Mouse (Mus musculus): Measurements from ENCODE around the gene Akr1a1. TPM values are rescaled to one million over a fixed set of nuclear protein-coding genes. Genes with fewer than 3 reads are reported as not detected.
"Not testable (repeated sequence)": the region's sequence is repeated elsewhere in the genome, so short reads cannot be mapped to it uniquely, and the experiment has no call there.

Gene Akr1a1
- 100 to 1,000 TPM; 822 to 909 TPM for total RNA-seq (2021)
- long read RNA-seq, experiment 1, transcript Akr1a1-201 (9 exons, 1,420 nt), result major isoform, 276 of 289 reads
- long read RNA-seq, experiment 1, partial matches to known transcripts, result 6 of 289 reads
- long read RNA-seq, experiment 1, other reads (novel, unspliced or antisense), result 6 of 289 reads
- long read RNA-seq, experiment 2, transcript Akr1a1-201 (9 exons, 1,420 nt), result major isoform, 935 of 990 reads
- long read RNA-seq, experiment 2, partial matches to known transcripts, result 42 of 990 reads
- long read RNA-seq, experiment 2, other reads (novel, unspliced or antisense), result 11 of 990 reads

DNA sequence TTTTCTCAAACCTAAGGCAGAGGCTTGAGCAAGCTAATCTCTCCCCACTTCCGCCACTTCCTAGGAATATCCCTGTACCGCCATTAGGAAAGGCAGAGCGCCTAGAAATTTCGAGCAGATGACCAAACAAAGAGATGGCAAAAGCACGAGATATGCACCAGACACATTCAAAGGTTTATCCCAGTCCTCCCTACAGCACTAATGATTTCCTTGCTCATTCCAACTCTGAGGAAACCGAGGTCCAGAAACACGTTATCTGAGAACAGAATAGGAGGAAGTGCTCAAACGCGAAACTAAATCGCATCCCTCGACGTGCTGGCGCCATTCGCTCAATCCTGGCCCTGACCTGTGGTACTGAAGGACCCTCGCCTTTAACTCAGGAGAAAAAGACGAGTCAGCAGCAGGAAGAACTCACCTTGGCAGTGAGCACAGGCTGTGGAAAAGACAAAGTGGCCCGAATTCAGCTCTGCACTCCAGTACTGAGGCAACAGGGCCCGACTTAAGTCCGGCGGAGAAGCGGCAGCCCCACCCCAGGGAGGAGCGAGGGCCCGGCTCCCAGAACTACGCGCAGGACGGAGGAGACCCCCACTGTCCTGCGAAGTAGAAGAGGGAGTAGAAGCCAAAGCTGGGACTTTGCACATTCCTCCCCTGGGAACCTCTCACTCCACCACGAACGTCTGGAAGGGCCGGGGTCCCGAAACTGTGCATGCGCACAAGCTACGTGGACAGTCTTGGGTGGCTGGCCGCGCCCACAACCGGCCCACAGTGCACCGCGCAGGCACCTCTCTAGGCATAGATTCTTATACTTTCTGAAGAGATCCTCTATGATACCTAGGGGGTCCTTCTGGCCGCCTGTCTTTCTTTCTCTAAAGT is at the start of gene Akr1a1:
Akr1a1 (minus strand) TSS at position 757 of the 873 bp plus-strand sequence.
- DNase-seq (ENCODE audit: low spot score in 2 of 2), result peak; percentile 83 to 90

GRCm38 (mm10) chr4:116700964-116701363 is 49.5 kb upstream of the Akr1a1 start:
- DNase-seq (ENCODE audit: low spot score in 2 of 2), result no peak

DNA sequence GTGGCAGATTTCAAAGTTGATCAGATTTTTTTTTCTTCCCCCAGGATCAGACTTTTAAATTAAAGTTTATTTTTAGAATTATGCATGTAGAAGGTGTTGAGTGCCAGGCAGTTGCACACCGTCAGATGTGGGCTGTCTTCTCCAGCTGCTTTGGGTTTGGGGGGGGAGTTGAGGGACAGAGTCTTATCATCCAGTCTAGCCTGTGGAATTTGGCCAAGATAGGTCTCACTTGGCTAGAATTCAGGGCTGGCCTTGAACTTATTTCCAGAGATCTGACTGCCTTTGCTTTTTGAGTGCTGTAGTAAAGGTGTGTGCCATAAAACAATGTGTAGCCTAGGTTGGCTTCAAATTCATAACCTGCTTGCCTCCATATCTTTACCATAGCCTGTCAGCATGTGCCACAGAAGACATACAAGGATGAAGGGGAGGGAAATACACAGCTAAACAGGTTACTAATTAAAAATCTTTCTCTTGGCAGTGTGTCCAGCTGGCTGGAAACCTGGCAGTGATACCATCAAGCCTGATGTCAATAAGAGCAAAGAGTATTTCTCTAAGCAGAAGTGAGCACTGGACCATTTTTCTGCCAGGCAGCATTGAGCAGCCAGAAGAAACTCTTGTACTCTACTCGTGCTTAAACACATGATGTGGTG is 47.3 kb upstream of the Akr1a1 start:
- DNase-seq (ENCODE audit: low spot score in 2 of 2), result peak in 1 of 2 experiments; percentile 28

DNA sequence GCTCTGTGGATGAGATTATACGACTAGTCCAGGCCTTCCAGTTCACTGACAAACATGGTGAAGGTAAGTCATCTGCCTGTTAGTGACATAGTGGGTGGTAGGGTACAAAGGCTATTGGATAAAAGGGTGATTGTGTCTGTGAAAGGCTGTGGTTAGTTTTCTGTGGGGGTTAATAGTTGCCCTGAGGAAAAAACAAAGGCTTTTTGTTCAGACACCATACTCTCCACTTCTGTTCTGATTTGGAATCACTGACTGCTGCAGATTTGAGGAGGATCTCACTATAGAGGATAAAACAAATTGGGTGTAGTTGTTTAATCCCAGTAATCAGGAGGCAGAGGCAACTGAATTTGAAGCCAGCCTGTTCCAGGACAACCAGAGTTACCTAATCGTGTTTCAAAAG is 42.3 kb upstream of the Akr1a1 start:
- no peak for DNase-seq (ENCODE audit: low spot score in 2 of 2)

DNA sequence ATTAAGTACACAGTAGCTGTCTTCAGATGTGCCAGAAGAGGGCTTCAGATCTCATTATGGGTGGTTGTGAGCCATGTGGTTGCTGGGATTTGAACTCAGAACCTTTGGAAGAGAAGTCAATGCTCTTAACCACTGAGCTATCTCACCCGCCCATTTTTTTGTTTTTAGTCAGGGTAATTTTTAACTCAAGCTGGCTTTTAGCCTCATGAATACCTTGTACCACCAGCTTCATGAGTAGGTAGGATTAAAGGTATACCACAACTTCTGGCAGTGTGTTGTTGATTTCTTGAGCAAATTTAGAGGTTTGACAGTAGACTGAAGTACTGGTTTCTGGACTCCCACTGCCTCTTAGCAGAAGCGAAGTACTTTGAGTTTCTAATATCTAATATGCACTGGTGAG is 40.7 kb upstream of the Akr1a1 start:
- DNase-seq (ENCODE audit: low spot score in 2 of 2), result no peak

DNA sequence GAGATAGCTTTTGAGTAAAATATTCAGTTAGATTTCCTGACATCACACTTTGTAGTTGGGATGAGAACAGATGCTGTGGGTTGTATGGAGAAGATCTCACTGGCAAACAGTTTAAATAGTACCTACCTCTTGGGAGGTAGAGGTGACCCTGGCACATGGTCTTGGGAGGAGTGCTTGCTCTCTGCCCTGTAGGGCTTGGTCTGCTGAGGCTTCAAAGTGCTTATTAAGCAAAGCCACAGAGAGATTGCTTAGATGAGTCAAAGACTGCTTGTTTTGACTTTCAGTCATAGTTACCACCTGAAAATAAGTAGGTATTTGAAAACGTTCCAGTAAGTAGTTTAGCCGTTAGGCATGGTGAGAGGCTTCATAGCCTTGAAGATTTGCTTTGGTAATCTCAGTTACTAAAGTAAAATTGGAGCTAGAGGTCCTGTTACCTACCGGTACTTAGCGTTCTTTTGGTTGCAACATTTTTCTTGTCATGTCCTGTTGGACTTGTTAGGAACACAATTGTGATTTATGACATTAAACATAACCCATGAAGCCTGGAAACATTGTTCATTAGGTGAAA is 37.9 kb upstream of the Akr1a1 start:
- no peak for DNase-seq (ENCODE audit: low spot score in 2 of 2)

DNA sequence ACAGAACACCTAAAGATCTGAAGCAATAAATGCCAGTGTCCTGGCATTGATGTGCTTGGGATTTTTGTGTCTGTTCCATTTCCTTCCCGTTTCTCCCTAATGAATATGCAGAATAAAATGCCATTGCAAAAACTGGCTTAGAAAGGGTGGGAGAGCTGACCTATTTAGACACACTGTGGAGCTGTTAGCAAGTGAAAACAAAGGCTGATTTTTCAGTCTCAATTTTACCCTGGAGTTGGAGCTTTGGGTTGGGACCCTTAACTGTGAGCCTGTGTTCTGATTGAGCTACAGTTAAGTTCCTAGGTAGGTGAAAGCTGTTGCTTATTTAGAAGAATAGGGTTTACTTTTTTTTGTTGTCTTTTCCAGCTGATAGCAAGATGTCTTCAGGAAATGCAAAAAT is 35.6 kb upstream of the Akr1a1 start:
- no peak for DNase-seq (ENCODE audit: low spot score in 2 of 2)

DNA sequence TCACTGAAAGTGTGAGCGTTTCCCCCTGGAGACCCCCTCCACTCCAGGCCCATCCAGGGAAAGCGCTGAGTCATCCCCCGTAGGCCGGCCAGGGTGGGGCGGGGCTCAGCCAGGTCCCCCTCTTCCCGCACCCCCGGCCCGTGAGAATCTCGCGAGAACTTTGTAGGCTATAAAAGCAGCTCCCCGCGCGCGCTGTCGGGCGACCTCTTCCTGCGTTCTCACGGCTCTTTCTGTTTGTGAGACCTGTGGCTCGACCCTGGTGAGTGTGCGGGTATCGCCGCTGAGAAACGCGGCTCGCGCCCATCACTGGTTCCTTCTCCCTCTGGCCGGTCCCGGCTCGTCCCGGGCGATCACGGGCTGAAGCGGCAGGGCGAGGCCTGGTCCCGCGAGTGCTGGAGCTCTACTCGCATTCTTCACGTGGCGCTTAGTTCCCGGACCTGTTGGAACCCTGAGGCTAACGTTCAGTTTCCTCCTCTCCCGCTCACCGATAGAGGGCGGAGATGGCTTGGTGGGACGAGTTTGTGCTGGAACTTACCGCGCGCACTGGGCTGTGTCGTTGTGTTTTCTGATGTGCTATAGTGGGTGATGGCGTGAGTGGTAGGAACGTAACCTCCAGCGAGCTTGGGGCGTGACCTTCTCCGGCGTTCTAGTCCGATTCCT is 34.1 kb upstream of the Akr1a1 start, which contains the start of gene Prdx1:
Prdx1 (plus strand) TSS at position 143 of the 660 bp plus-strand sequence.
- peak; percentile 98 to 99 for DNase-seq (ENCODE audit: low spot score in 2 of 2)

DNA sequence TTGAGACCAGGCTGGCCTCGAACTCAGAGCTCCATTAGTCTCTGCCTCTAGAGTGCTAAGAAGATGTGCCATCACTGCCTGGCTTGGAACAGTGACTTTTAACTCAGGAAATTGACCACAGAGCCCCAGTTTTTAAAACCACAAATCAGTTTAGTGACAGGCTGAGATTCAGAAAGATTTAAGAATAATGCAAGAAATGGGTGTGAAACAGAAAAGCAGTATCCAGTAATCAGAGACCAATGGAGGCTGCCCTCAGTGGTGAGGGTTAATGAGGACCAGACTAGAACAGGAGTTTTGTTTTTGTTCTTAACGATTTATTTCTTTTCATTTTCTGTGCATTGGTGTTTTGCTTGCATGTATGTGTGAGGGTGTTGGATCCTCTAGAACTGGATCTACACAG is 33.2 kb upstream of the Akr1a1 start:
- DNase-seq (ENCODE audit: low spot score in 2 of 2), result no peak

DNA sequence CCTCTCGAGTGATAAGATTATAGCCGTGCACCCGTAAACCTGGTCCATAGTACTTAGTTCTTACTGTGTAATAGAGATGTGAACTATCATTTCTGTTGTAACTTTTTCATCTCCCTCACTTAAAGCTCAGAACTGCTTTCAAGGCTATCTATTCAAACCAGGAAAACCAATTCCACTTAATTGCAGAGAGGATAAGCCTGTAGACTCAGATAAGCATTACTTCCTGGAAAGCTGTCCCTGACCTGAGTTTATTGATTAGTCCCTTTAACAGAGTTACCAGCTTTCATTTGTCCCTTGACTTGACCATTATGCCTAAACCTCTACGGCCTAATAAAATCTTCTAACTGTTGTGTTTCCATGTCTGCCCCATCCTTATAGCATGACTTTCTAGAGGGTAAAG is 32.5 kb upstream of the Akr1a1 start:
- no peak for DNase-seq (ENCODE audit: low spot score in 2 of 2)

DNA sequence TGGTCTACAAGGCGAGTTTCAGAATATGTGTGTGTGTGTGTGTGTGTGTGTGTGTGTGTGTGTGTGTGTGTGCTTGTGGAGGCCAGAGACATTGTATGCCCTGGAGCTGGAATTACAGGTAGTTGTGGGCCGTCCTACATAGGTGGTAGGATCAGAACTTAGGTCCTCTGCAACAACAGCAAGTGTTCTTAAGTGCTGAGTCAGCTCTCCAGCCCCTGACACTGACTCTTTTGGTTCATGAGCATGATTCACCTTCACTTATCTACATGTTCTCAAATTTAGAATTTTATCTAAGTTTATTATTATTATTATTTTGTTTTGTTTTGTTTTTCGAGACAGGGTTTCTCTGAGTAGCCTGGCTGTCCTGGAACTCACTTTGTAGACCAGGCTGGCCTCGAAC is 29.0 kb upstream of the Akr1a1 start:
- not testable (repeated sequence) for DNase-seq (ENCODE audit: low spot score in 2 of 2)

- DNase-seq (ENCODE audit: low spot score in 2 of 2), result no peak
Observed at GRCm38 (mm10) chr4:116679141-116679540, 27.7 kb upstream of the Akr1a1 start.

DNA sequence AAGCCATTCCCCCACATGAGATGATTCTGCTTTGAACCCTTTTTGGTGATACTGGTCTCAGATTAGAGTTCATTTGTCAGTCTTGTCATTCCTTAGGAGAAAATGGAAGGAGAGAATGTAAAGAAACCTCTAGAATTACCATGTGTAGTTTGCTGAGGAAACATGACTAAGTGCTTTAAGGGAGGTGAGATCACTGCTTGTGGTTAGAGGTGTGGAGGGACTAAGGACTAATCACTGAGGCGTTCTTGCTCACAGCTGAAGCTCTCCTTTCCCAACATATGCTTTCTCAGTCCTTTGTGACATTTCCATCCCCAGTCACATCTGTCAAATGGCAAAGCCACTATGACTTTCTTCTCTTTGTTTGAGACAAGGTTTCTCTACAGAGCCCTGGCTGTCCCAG is 26.3 kb upstream of the Akr1a1 start:
- no peak for DNase-seq (ENCODE audit: low spot score in 2 of 2)

- DNase-seq (ENCODE audit: low spot score in 2 of 2), result no peak
Observed at GRCm38 (mm10) chr4:116676027-116676426, 24.5 kb upstream of the Akr1a1 start.

GRCm38 (mm10) chr4:116674761-116675160 is 23.3 kb upstream of the Akr1a1 start:
- not testable (repeated sequence) for DNase-seq (ENCODE audit: low spot score in 2 of 2)

GRCm38 (mm10) chr4:116672785-116673184 is 21.3 kb upstream of the Akr1a1 start:
- DNase-seq (ENCODE audit: low spot score in 2 of 2), result peak; percentile 47 to 49

- DNase-seq (ENCODE audit: low spot score in 2 of 2), result no peak
Observed at GRCm38 (mm10) chr4:116669291-116669690, 17.8 kb upstream of the Akr1a1 start.

DNA sequence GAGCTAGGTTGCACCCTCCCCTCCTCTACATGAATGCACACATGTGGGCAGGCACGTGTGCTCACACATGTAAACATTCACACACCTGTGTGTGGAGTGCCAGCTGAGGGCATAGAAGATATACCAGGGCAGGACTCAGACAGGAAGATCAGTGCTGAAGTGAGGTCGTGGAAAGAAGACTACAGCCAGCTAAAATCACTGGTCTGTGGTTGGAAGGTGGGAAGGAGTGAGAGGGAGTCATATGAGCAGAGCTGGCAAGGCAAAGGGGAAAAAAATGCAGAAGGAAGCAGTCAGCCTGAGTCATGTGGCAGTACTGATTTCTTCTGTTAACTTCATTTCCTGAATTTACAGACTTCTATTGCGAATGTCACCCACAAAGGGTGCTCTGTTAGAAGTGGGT is 16.7 kb upstream of the Akr1a1 start:
- no peak for DNase-seq (ENCODE audit: low spot score in 2 of 2)

GRCm38 (mm10) chr4:116666625-116667024 is 15.1 kb upstream of the Akr1a1 start:
- no peak for DNase-seq (ENCODE audit: low spot score in 2 of 2)

GRCm38 (mm10) chr4:116661998-116662397 is 10.5 kb upstream of the Akr1a1 start:
- DNase-seq (ENCODE audit: low spot score in 2 of 2), result no peak

DNA sequence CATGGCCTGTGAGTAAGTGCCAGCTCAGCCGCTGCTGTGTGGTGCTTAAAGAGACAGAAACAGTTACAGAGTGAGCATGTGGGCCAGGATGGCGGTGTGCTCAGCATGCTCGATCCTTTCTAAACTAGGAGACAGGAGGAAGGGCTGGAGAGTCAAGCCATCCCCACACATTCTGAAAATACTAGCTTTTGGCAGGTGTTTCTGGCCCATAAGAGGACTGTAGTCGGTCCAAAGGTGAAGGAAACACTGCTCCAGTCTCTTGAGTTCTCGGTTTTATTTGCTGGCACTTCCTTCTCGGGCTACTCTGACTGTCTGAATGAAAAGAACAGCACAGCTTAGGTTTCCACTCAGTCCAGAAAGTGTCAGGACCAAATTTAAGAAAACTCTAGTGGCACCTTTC is 9.3 kb upstream of the Akr1a1 start:
- no peak for DNase-seq (ENCODE audit: low spot score in 2 of 2)
